Mouse (Mus musculus) large intestine, adult 2 months (tissue): ENCODE measurements at regions not wholly inside any gene's neighbourhood (a gene's known extent, or its start where the extent isn't known, plus 50 kb on each side); places are given as distances from the start of the nearest gene placed in this dataset.
"Not testable (repeated sequence)": the region's sequence is repeated elsewhere in the genome, so short reads cannot be mapped to it uniquely, and the experiment has no call there.

Experiments used
- DNase-seq: peaks from one replicate; pipeline ENCODE4 v3.0.0-alpha.2; 2012; ENCODE audit warnings: low read depth, low spot score
- WGBS: fragments of 180-500 bp; shearing (Covaris S2); methylation state at CpG from one replicate; pipeline ENCODE4 v1.1.7; 2018; 5-methylcytosine and 5-hydroxymethylcytosine counted together

DNA sequence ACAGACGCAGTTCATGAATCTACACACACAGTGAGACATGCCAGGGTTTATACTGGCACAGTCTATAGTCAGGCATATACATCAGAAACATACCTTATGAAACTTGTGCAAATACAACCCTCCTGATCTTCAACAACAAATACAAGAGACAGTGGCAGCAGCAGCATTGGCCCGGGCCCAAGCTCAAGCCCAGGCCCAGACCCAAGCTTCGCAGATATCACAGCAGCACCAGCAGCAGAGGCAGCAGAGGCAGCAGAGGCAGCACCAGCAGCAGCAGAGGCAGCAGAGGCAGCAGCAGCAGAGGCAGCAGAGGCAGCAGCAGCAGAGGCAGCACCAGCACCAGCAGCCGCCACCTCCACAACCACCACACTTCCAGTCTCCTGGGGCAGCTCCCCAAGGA lies 80.0 kb downstream of the Samd9l start:
- 85% methylated on average over 4 of the region's 4 CpGs for WGBS
- DNase-seq: no peak

DNA sequence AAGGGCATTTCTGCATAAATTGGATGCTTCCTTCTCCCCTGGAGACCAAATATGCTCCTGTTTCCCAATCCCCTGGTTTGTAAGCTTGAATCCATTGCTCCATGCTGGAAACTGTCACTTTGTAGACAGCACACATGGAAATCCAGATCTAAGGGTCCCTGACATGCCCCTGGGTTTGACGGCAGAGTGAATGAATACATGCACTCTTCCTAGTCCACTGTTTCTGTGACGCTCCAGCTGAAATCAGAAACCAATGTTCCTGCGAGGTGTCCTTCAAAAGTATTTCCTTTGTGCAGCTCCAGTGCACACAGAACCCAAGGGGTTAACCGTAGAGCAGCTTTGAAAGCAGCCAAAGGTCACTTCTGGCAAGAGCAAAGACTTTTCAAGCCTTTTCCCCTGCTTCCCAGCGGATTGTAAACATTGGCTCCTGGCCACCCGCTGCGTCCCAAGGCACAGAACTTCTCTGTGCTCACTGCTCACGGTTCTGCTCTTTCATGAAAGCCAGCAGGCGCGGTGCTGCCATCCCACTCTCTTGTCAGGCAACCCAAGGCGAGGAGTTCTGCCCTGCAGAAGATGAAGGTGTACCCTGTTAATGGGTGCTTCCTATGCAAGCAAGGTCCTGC lies 91.7 kb downstream of the Samd9l start:
- WGBS: 3% methylated on average over 11 of the region's 11 CpGs
- peak; percentile 62 for DNase-seq

DNA sequence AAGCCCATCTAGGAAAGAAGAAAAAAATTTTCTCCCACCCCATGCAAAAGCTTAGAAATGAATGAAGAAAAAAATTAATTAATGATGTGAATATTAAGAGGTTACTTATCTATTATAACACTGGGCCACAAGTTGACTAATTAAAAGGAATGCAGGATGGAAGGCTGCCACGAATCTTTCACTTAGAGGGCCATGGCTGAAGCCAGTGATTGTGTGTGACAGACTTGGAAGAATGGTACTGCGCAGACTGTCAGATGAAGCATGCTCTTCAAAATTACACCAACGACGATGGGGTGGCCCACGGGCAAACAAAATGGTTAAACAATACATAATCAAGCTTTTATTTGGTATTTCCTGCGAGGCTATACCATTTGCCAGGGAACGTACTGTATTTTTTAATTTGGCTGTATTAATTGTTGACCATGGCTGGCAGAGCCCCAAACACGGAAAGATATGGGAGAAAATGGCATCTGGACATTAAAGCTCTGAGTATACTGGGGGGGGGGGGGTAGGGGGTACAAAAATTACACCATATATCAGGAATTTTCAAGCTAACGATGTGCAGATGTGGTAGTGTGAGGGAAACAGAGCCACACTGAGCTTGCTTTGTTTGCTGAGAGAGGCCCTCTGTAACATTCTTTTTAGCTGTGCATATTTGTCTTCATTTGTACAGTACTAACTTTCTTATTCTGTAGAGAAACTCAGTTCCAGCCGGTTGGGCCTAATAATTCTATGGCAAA lies 94.3 kb downstream of the Samd9l start:
- WGBS: 41% methylated on average over 10 of the region's 10 CpGs
- not testable (repeated sequence) for DNase-seq

DNA sequence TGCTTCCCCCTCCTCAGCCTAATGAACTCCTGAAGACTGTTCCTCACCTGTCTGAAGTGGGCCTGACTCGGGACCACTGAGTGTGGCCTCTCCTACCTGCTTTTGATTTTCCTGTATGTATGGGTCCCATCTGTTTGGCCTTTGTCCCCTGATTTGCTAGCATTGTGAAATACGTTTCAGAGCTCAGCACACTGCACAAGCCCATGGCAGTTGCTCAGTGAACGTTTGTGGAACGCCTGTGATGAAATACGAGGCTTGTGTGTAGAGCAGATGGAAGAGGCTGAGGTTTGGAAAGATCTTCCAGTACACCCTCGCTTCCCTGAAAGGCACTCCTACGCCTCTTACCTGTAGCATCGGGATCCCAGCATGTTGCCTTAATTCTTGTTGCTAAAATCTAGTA lies 106.1 kb downstream of the Samd9l start:
- not testable (repeated sequence) for DNase-seq
- WGBS: 65% methylated on average over 8 of the region's 8 CpGs

DNA sequence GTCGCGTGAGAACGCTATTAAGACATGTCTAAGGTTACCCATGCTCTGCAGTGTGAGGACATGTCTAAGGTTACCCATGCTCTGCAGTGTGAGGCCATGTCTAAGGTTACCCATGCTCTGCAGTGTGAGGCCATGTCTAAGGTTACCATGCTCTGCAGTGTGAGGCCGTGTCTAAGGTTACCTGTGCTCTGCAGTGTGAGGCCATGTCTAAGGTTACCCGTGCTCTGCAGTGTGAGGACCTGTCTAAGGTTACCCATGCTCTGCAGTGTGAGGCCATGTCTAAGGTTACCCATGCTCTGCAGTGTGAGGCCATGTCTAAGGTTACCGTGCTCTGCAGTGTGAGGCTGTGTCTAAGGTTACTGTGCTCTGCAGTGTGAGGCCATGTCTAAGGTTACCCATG lies 107.4 kb downstream of the Samd9l start:
- WGBS: 98% methylated on average over 6 of the region's 6 CpGs
- DNase-seq: not testable (repeated sequence)

DNA sequence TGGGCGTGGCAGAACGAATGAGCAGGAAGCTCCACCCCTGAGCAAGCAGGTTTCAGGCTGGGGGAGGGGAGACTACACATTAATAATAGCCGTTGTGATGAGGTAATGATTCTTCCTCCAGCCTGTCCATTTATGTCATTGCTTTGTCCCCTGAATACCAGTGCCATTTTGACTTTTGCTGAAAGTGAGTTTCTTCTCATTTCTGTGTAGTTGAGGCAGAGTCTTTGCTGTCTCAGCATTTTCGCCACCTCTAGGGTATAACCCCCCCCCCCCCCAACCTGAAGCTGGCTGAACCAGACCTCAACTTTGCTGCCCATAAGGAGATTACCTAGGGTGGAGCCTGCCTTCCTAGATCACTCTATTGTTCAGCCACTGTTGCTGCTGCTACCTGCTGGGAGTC lies 130.6 kb downstream of the Samd9l start:
- not testable (repeated sequence) for DNase-seq
- WGBS: 73% methylated on average over 4 of the region's 4 CpGs

DNA sequence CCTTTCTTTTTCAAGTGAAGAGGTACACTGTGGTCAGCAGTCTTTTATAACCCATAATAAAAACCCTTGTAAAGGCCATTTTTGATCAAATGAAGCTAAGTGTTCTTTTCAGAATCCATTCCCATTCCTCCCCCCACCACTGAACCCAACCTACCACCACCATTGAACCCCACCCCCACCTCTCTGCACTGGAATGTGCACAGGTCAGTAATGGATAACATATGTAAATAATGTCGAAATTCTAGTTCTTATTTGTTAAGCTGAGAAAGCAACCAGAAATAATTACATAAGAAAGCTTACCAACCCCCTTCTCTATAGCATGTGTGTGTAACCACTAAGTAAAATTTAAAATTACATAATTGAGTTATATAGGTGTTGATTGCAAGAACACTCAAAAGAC lies 133.9 kb downstream of the Samd9l start:
- DNase-seq: not testable (repeated sequence)
- WGBS: 24% methylated on average over 1 of the region's 1 CpGs
